Mouse (Mus musculus): Measurements from ENCODE around the gene Gm34653. TPM values are rescaled to one million over a fixed set of nuclear protein-coding genes. Genes with fewer than 3 reads are reported as not detected.

Gene Gm34653
- polyA plus RNA-seq, 1 experiment from 2014 or later = not detected

GRCm38 (mm10) chr2:34874816-34875345 lies 42.1 kb downstream of the Gm34653 start, which contains the start of gene Psmd5:
Psmd5 (minus strand) TSS chr2:34874968.
- WGBS = 12% methylated on average over 8 of the region's 8 CpGs
- peak within 1 kb of the TSS; percentile 40 for H3K4me3 ChIP-seq
- peaks cover 66% of the 10 kb centered on the region for H3K27me3 ChIP-seq (ENCODE audit: poor library complexity, severe bottlenecking)

GRCm38 (mm10) chr2:34880054-34880453 lies 47.2 kb downstream of the Gm34653 start:
- H3K36me3 ChIP-seq (replicated peaks) = no peaks in the 10 kb centered on the region
- no peak overlapping the region for H3K4me3 ChIP-seq
- 87% methylated on average over 10 of the region's 10 CpGs for WGBS
- H3K27me3 ChIP-seq (ENCODE audit: poor library complexity, severe bottlenecking) = peaks cover 60% of the 10 kb centered on the region
- DNase-seq (ENCODE audit: extremely low spot score, low spot score) = no peak
- no peak overlapping the region for H3K27ac ChIP-seq
- H3K4me1 ChIP-seq = peaks cover 15% of the 10 kb centered on the region
- H3K9me3 ChIP-seq = no peaks in the 10 kb centered on the region

More at GRCm38 (mm10) chr2:34874816-34875345, 42.1 kb downstream of the Gm34653 start, which contains the start of gene Psmd5:
- Histone ChIP-seq H3K4me1 (peaks cover 32% of the 10 kb centered on the region), H3K36me3 (replicated peaks) (no peaks in the 10 kb centered on the region), H3K27ac (no peak within 1 kb of the TSS), H3K9me3 (no peaks in the 10 kb centered on the region)
- no peak for DNase-seq (ENCODE audit: extremely low spot score, low spot score)

GRCm38 (mm10) chr2:34882757-34883156 lies 50.0 kb downstream of the Gm34653 start:
- no peak overlapping the region for H3K27ac ChIP-seq

GRCm38 (mm10) chr2:34883190-34883589 lies 50.4 kb downstream of the Gm34653 start:
- peaks cover 32% of the 10 kb centered on the region for H3K27me3 ChIP-seq (ENCODE audit: poor library complexity, severe bottlenecking)
- H3K9me3 ChIP-seq = no peaks in the 10 kb centered on the region
- 78% methylated on average over 5 of the region's 5 CpGs for WGBS
- no peaks in the 10 kb centered on the region for H3K36me3 ChIP-seq (replicated peaks)
- H3K4me1 ChIP-seq = peaks cover 15% of the 10 kb centered on the region
- no peak for DNase-seq (ENCODE audit: extremely low spot score, low spot score)
- H3K27ac ChIP-seq = no peak overlapping the region
- no peak overlapping the region for H3K4me3 ChIP-seq

More at GRCm38 (mm10) chr2:34882757-34883156, 50.0 kb downstream of the Gm34653 start:
- DNase-seq (ENCODE audit: extremely low spot score, low spot score) = no peak
- no peak overlapping the region for H3K4me3 ChIP-seq
- whole genome bisulfite sequencing = 93% methylated on average over 2 of the region's 2 CpGs
- H3K4me1 ChIP-seq = peaks cover 15% of the 10 kb centered on the region
- peaks cover 37% of the 10 kb centered on the region for H3K27me3 ChIP-seq (ENCODE audit: poor library complexity, severe bottlenecking)
- H3K36me3 ChIP-seq (replicated peaks) = no peaks in the 10 kb centered on the region
- no peaks in the 10 kb centered on the region for H3K9me3 ChIP-seq

- WGBS = 86% methylated on average over 2 of the region's 2 CpGs
- H3K36me3 ChIP-seq (replicated peaks) = no peaks in the 10 kb centered on the region
- H3K9me3 ChIP-seq = no peaks in the 10 kb centered on the region
- H3K4me1 ChIP-seq = peaks cover 9% of the 10 kb centered on the region
- no peak for DNase-seq (ENCODE audit: extremely low spot score, low spot score)
- H3K4me3 ChIP-seq = no peak overlapping the region
- no peak overlapping the region for H3K27ac ChIP-seq
- peaks cover 25% of the 10 kb centered on the region for H3K27me3 ChIP-seq (ENCODE audit: poor library complexity, severe bottlenecking)
Measured at GRCm38 (mm10) chr2:34884186-34884585, 51.4 kb downstream of the Gm34653 start.

Other genes with a start within 250 kb of the Gm34653 start
- 89.4 and 94.9 TPM in 2 replicates for gene Gapvd1, start 77.8 kb upstream of the Gm34653 start, polyA plus RNA-seq (2016; fragmentation: Nextera tagmentation; extraction: Ambion mirVana)
- 821 and 974 TPM in 2 replicates for gene Hspa5, start 61.0 kb upstream of the Gm34653 start, polyA plus RNA-seq (2016; fragmentation: Nextera tagmentation; extraction: Ambion mirVana)
- gene Rabepk, start 33.1 kb upstream of the Gm34653 start, polyA plus RNA-seq (2016; fragmentation: Nextera tagmentation; extraction: Ambion mirVana) = 40.2 and 47.0 TPM in 2 replicates
- gene Fbxw2, start 6.7 kb upstream of the Gm34653 start, polyA plus RNA-seq (2016; fragmentation: Nextera tagmentation; extraction: Ambion mirVana) = 78.7 and 80.9 TPM in 2 replicates
- 0.06 and 0.26 TPM in 2 replicates for gene Cutal, start 41.4 kb downstream of the Gm34653 start, polyA plus RNA-seq (2016; fragmentation: Nextera tagmentation; extraction: Ambion mirVana)
- 127 and 135 TPM in 2 replicates for gene Psmd5, start 42.0 kb downstream of the Gm34653 start, polyA plus RNA-seq (2016; fragmentation: Nextera tagmentation; extraction: Ambion mirVana)
- 2.7 and 3.0 TPM in 2 replicates for gene Phf19, start 81.0 kb downstream of the Gm34653 start, polyA plus RNA-seq (2016; fragmentation: Nextera tagmentation; extraction: Ambion mirVana)
- gene Traf1, start 128.8 kb downstream of the Gm34653 start, polyA plus RNA-seq (2016; fragmentation: Nextera tagmentation; extraction: Ambion mirVana) = 0.07 and 0.31 TPM in 2 replicates
- 0.42 and 1.1 TPM in 2 replicates for gene Hc, start 228.4 kb downstream of the Gm34653 start, polyA plus RNA-seq (2016; fragmentation: Nextera tagmentation; extraction: Ambion mirVana)

Measured in forebrain, embryonic 10.5 days (tissue).